Comparison of ENCODE assay signal across 16 mouse cellular contexts in genomic region chr13:95237488-95237887, GRCm38 (mm10).
"Had no signal": no experiment of that assay in that cellular context is flagged by ENCODE, and none has a peak within 500 bp of the region (broad histone marks: within the 10 kb centered on the region; RNA-seq: fewer than 3 reads in every experiment).

No protein-coding gene starts in this region.

- H3K9me3 ChIP-seq: liver, embryonic 12.5 days; midbrain, embryonic 12.5 days; midbrain, embryonic 15.5 days; neural tube, embryonic 12.5 days; stomach, embryonic 15.5 days had no signal

- H3K4me2 ChIP-seq: liver, embryonic 12.5 days; lung, embryonic 14.5 days; midbrain, embryonic 12.5 days; midbrain, embryonic 15.5 days; neural tube, embryonic 12.5 days; stomach, embryonic 15.5 days had no signal

- H3K9ac ChIP-seq: liver, embryonic 12.5 days; liver, embryonic 14.5 days; lung, embryonic 14.5 days; midbrain, embryonic 12.5 days; midbrain, embryonic 15.5 days; neural tube, embryonic 12.5 days; stomach, embryonic 15.5 days had no signal

- H3K27ac ChIP-seq: liver, embryonic 12.5 days; liver, embryonic 14.5 days; macrophage; midbrain, embryonic 12.5 days; midbrain, embryonic 15.5 days; neural tube, embryonic 12.5 days; stomach, embryonic 15.5 days; stomach, postnatal 0 days had no signal

- H3K4me1 ChIP-seq: liver, embryonic 12.5 days; megakaryocyte, embryonic 14.5 days; midbrain, embryonic 12.5 days; midbrain, embryonic 15.5 days; neural tube, embryonic 12.5 days; stomach, embryonic 15.5 days had no signal

- ATAC-seq: liver, embryonic 12.5 days; midbrain, embryonic 15.5 days had no signal

- H3K27me3 ChIP-seq: liver, embryonic 12.5 days; midbrain, embryonic 12.5 days; midbrain, embryonic 15.5 days; neural tube, embryonic 12.5 days; stomach, embryonic 15.5 days had no signal

- H3K4me3 ChIP-seq: liver, embryonic 12.5 days; megakaryocyte, embryonic 14.5 days; midbrain, embryonic 12.5 days; midbrain, embryonic 15.5 days; neural tube, embryonic 12.5 days; stomach, embryonic 15.5 days had no signal

- H3K36me3 ChIP-seq: liver, embryonic 12.5 days; midbrain, embryonic 12.5 days; midbrain, embryonic 15.5 days; neural tube, embryonic 12.5 days; stomach, embryonic 15.5 days had no signal

- DNase-seq: lung, adult 18-20 months; lung, embryonic 14.5 days; lung, postnatal 10 days; right cerebral cortex, postnatal 14 days; thymus, adult 2 months; thymus, postnatal 25 days; thymus, postnatal 4 days had no signal
